Mouse (Mus musculus): ENCODE results near the gene Gm44805. TPM values are rescaled to one million over a fixed set of nuclear protein-coding genes. Genes with fewer than 3 reads are reported as not detected.

Gm44805 gene
- polyA plus RNA-seq, 1 experiment from 2014 or later = not detected

Other genes starting within 250 kb of the Gm44805 start
- gene Mark4, start 222.6 kb downstream of the Gm44805 start, polyA plus RNA-seq (2015; fragmentation: Nextera tagmentation; extraction: Ambion mirVana) = 13.9 and 16.3 TPM in 2 replicates
- 0.24 and 0.32 TPM in 2 replicates for gene Exoc3l2, start 218.1 kb downstream of the Gm44805 start, polyA plus RNA-seq (2015; fragmentation: Nextera tagmentation; extraction: Ambion mirVana)
- 2.9 and 4.5 TPM in 2 replicates for gene Bloc1s3, start 173.1 kb downstream of the Gm44805 start, polyA plus RNA-seq (2015; fragmentation: Nextera tagmentation; extraction: Ambion mirVana)
- gene Trappc6a, start 173.0 kb downstream of the Gm44805 start, polyA plus RNA-seq (2015; fragmentation: Nextera tagmentation; extraction: Ambion mirVana) = 36.6 and 43.3 TPM in 2 replicates
- gene Nkpd1, start 163.6 kb downstream of the Gm44805 start, polyA plus RNA-seq (2015; fragmentation: Nextera tagmentation; extraction: Ambion mirVana) = 0.08 and 0.11 TPM in 2 replicates
- gene Ppp1r37, start 118.3 kb downstream of the Gm44805 start, polyA plus RNA-seq (2015; fragmentation: Nextera tagmentation; extraction: Ambion mirVana) = 25.7 and 37.0 TPM in 2 replicates
- gene Zfp296, start 104.1 kb downstream of the Gm44805 start, polyA plus RNA-seq (2015; fragmentation: Nextera tagmentation; extraction: Ambion mirVana) = 0.26 and 0.31 TPM in 2 replicates
- 134 and 138 TPM in 2 replicates for gene Gemin7, start 103.8 kb downstream of the Gm44805 start, polyA plus RNA-seq (2015; fragmentation: Nextera tagmentation; extraction: Ambion mirVana)
- 54.0 and 65.0 TPM in 2 replicates for gene Clasrp, start 76.9 kb downstream of the Gm44805 start, polyA plus RNA-seq (2015; fragmentation: Nextera tagmentation; extraction: Ambion mirVana)
- 3.8 and 4.1 TPM in 2 replicates for gene Relb, start 52.0 kb downstream of the Gm44805 start, polyA plus RNA-seq (2015; fragmentation: Nextera tagmentation; extraction: Ambion mirVana)
- 86.6 and 97.5 TPM in 2 replicates for gene Clptm1, start 16.4 kb downstream of the Gm44805 start, polyA plus RNA-seq (2015; fragmentation: Nextera tagmentation; extraction: Ambion mirVana)
- 0.23 TPM in 1 of 2 replicates, not detected in the other for gene Apoc2, start 3.5 kb downstream of the Gm44805 start, polyA plus RNA-seq (2015; fragmentation: Nextera tagmentation; extraction: Ambion mirVana)
- not detected in 2 replicates for gene Apoc4, start 56 bp upstream of the Gm44805 start, polyA plus RNA-seq (2015; fragmentation: Nextera tagmentation; extraction: Ambion mirVana)
- gene Apoc1, start 11.2 kb upstream of the Gm44805 start, polyA plus RNA-seq (2015; fragmentation: Nextera tagmentation; extraction: Ambion mirVana) = 0.94 and 1.0 TPM in 2 replicates
- 173 and 194 TPM in 2 replicates for gene Apoe, start 17.8 kb upstream of the Gm44805 start, polyA plus RNA-seq (2015; fragmentation: Nextera tagmentation; extraction: Ambion mirVana)
- 105 and 125 TPM in 2 replicates for gene Tomm40, start 34.0 kb upstream of the Gm44805 start, polyA plus RNA-seq (2015; fragmentation: Nextera tagmentation; extraction: Ambion mirVana)
- 40.6 and 48.0 TPM in 2 replicates for gene Nectin2, start 69.1 kb upstream of the Gm44805 start, polyA plus RNA-seq (2015; fragmentation: Nextera tagmentation; extraction: Ambion mirVana)
- 5.2 and 6.4 TPM in 2 replicates for gene Bcam, start 89.6 kb upstream of the Gm44805 start, polyA plus RNA-seq (2015; fragmentation: Nextera tagmentation; extraction: Ambion mirVana)
- gene Cblc, start 115.4 kb upstream of the Gm44805 start, polyA plus RNA-seq (2015; fragmentation: Nextera tagmentation; extraction: Ambion mirVana) = 0.32 TPM in 1 of 2 replicates, not detected in the other
- gene Bcl3, start 141.3 kb upstream of the Gm44805 start, polyA plus RNA-seq (2015; fragmentation: Nextera tagmentation; extraction: Ambion mirVana) = 0.27 and 0.88 TPM in 2 replicates
- gene Gm19345, start 170.6 kb upstream of the Gm44805 start, polyA plus RNA-seq (2015; fragmentation: Nextera tagmentation; extraction: Ambion mirVana) = 5.7 and 6.6 TPM in 2 replicates
- 0.54 and 0.62 TPM in 2 replicates for gene Ceacam16, start 179.9 kb upstream of the Gm44805 start, polyA plus RNA-seq (2015; fragmentation: Nextera tagmentation; extraction: Ambion mirVana)
- gene Ceacam19, start 206.5 kb upstream of the Gm44805 start, polyA plus RNA-seq (2015; fragmentation: Nextera tagmentation; extraction: Ambion mirVana) = not detected in 2 replicates
- 5.3 and 6.2 TPM in 2 replicates for gene Pvr, start 239.7 kb upstream of the Gm44805 start, polyA plus RNA-seq (2015; fragmentation: Nextera tagmentation; extraction: Ambion mirVana)

Data from midbrain, embryonic 13.5 days (tissue).